Mouse (Mus musculus) adrenal gland, adult 2 months (tissue): Measurements from ENCODE around the gene Haspin. TPM values are rescaled to one million over a fixed set of nuclear protein-coding genes. Genes with fewer than 3 reads are reported as not detected.

Source experiments
- DNase-seq: peaks from one replicate; pipeline ENCODE4 v3.0.0; 2021
- polyA plus RNA-seq: library from polyadenylated mRNA; depleted of rRNA; stranded (reverse); fragments of >200 nt; gene quantifications from 2 replicates; pipeline ENCODE4 v1.2.3, GENCODE M21; 2012
- total RNA-seq, 2 experiments: library from RNA; stranded (reverse); gene quantifications; 2 replicates each; pipeline ENCODE4 v1.2.3; 2021

Gene Haspin
- total and polyA plus RNA-seq, 3 experiments: 0.35 to 0.91 (median 0.35) TPM

GRCm38 (mm10) chr11:73146026-73146974, 8.2 kb upstream of the Haspin start:
- DNase-seq: no peak

- DNase-seq: peak; percentile 35
Observed at GRCm38 (mm10) chr11:73144261-73144681, 6.2 kb upstream of the Haspin start.

GRCm38 (mm10) chr11:73137116-73137515, 978 bp downstream of the Haspin start:
- DNase-seq: no peak

GRCm38 (mm10) chr11:73136587-73136986, 1.5 kb downstream of the Haspin start:
- DNase-seq: no peak

- DNase-seq: no peak
Observed at GRCm38 (mm10) chr11:73134222-73134621, 3.9 kb downstream of the Haspin start.

GRCm38 (mm10) chr11:73132999-73133398, 5.1 kb downstream of the Haspin start:
- no peak for DNase-seq

GRCm38 (mm10) chr11:73131020-73131419, 7.1 kb downstream of the Haspin start:
- DNase-seq: no peak

- no peak for DNase-seq
Observed at GRCm38 (mm10) chr11:73126495-73126894, 11.6 kb downstream of the Haspin start.

GRCm38 (mm10) chr11:73111414-73111813, 26.7 kb downstream of the Haspin start:
- DNase-seq: no peak

- peak; percentile 67 for DNase-seq
Observed at GRCm38 (mm10) chr11:73109941-73110340, 28.2 kb downstream of the Haspin start.

- DNase-seq: no peak
Observed at GRCm38 (mm10) chr11:73108898-73109625, 29.0 kb downstream of the Haspin start.

- DNase-seq: no peak
Observed at GRCm38 (mm10) chr11:73108195-73108897, 29.7 kb downstream of the Haspin start.

GRCm38 (mm10) chr11:73107358-73107757, 30.7 kb downstream of the Haspin start:
- peak; percentile 51 for DNase-seq

GRCm38 (mm10) chr11:73105246-73105645, 32.8 kb downstream of the Haspin start:
- DNase-seq: no peak

GRCm38 (mm10) chr11:73101308-73101707, 36.8 kb downstream of the Haspin start:
- no peak for DNase-seq

- no peak for DNase-seq
Observed at GRCm38 (mm10) chr11:73099976-73100750, 37.9 kb downstream of the Haspin start.

- no peak for DNase-seq
Observed at GRCm38 (mm10) chr11:73098860-73099259, 39.2 kb downstream of the Haspin start.

- no peak for DNase-seq
Observed at GRCm38 (mm10) chr11:73094231-73094995, 43.7 kb downstream of the Haspin start.

GRCm38 (mm10) chr11:73092877-73093276, 45.2 kb downstream of the Haspin start:
- DNase-seq: peak; percentile 21

GRCm38 (mm10) chr11:73092057-73092456, 46.0 kb downstream of the Haspin start:
- DNase-seq: no peak

- no peak for DNase-seq
Observed at GRCm38 (mm10) chr11:73090826-73091225, 47.3 kb downstream of the Haspin start.
